Mouse (Mus musculus): Measurements from ENCODE around the gene Krt78. TPM values are rescaled to one million over a fixed set of nuclear protein-coding genes. Genes with fewer than 3 reads are reported as not detected.

Gene Krt78
- total RNA-seq, 2 experiments from 2014 or later: not detected

DNA sequence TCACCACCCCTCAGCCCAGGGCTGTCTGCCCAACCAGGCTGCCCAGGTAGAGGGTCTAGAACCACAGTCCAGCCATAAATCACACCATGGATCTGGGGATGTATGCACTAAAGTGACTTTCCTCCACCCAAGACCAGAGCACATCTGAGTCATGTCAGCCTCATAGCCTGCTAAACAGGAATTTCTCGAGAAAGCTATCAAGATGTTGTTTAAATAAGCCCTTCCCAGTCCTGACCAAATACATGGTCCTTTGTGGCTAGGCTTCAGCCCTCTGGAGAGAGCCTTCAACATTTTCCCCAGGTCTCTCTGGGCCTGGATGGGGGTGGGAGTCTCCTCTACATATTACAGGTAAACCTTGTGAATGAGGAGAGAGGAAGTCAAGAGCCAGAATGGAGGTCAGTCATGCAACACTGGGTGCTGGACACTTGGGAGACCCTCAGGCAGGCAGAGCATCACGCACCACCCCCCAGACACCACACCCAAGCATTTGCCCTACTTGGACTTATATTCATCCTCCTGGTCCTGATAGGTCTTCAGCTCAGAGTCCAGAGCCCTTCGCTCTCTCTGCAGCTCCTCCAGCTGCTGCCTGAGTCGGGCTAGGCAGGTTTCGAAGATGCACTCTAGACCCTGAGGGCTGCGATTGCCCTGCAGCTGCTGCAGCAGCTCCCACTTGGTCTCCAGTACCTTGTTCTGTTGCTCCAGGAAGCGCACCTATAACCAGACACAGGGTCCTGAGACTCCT is 1.2 kb downstream of the Krt78 start:
- H3K4me3 ChIP-seq: no peak overlapping the region
- no peak overlapping the region for H3K27ac ChIP-seq
- no peak for TF ChIP-seq CTCF (IDR thresholded peaks at IDR 0.05)
- DNase-seq: no peak
- intact Hi-C loops (cut with DNase I): no loop called here

DNA sequence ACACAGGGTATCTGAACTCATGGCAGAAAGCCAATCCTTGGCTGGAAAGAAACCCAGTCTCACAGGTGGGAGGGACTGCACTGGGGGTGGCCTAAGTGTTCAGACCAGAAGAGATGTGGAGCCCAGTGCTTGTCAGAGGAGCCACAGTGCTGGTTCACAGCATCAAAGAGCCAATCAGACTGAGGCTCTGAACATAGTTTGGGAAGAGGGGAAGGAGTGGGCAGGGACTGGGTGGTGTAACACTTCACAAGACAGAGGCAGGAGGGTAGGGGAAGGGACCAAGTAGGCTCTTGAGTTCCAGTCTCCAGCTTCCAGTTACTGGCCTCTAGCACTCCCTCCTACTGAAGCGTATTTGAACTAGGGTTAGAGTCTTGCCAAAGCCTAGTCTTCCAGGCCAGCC is 8.7 kb downstream of the Krt78 start:
- no peak for TF ChIP-seq CTCF (IDR thresholded peaks at IDR 0.05)
- H3K4me3 ChIP-seq: no peak overlapping the region
- DNase-seq: no peak
- no peak overlapping the region for H3K27ac ChIP-seq
- intact Hi-C loops (cut with DNase I): no loop called here

DNA sequence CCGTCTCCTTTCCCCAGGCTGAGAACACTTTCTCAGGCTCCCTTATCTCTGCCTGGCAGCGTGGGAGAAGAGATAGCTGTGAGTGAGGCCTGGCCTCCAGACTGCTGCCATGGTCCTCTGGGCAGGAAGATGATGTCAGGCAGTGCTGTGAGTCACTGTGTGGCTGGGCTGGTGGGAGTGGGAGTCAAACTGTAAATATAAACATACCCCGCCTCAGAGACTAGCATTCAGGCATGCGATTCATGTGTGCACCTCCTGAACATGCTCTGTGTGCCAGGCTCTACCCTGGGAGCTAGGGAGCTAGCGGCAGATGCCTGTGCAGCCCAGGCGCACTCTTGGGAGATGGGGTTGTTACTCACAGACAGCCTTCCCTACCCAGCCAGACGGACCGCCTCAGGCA is 12.1 kb downstream of the Krt78 start:
- Histone ChIP-seq H3K4me3 (no peak overlapping the region), H3K27ac (peak overlapping the region; percentile 20; the same call in 1 of the 2 replicates)
- no peak for DNase-seq
- intact Hi-C loops (cut with DNase I): no loop called here
- no peak for TF ChIP-seq CTCF (IDR thresholded peaks at IDR 0.05)

DNA sequence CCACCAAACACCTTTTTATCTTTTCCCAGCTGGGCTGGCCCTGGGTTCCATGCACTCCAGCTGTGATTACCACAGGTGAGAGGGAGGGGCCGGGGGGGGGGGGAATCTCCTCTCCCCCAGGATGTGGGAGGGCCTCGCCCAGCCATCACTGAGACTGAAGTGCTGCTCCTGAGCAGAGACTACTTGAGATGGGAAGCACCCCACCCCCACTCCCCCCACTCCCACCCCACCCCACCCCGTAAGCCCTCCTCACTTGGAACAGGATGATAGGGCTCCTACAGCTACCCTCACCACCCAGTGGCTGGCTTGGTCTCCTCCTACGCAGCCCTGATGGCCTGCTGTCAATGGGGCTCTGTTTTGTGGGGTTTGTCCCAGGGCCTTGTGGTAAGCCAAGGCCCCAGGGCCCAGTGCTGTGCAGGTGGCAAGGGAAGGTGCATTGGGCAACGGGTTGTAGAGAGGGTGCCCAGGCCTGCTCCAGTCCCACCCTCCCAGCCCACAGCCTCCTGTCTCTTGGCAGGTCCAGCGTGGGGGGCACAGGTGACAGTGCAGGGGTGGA is 13.7 kb downstream of the Krt78 start, which contains the start of gene Krt79:
TSS of gene Krt79 (minus strand) at position 51 of the 556 bp plus-strand sequence.
- intact Hi-C loops (cut with DNase I): no loop called here
- no peak within 1 kb of the TSS for H3K4me3 ChIP-seq
- no peak for TF ChIP-seq CTCF (IDR thresholded peaks at IDR 0.05)
- DNase-seq: no peak
- H3K27ac ChIP-seq: no peak within 1 kb of the TSS

DNA sequence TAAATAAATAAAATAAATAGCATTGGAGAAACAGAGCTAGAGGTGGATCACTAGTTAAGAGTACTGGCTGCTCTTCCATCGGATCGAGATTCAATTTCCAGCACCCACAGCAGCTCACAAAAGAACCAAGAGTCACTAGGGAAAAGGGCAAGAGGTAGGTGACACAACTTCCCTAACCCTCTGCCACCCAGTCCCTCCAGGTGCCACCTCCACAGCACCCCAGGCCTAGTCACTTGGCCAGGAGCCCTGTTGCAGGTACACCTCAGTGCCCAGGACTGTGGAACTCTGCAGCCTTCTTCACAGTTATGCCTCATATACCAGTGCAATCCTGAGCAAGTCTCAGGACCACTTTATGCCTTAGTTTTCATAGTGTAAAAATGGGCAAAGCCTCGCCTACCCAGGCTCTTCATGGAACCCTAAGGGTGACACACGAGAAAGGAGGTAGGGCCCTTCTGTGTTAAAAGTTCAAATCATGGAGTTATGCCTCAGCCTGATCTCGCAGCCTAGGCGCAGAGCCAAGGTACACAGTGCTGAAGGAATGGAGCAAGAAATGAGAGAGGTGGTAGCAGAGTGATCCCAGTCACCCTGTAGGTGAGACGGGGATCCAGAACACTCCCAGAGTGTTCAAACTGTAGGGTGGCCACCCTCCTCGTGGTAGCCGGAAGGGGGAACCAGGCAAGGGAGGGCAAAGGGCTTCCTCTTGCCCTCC is 15.3 kb downstream of the Krt78 start:
- Histone ChIP-seq H3K27ac (no peak overlapping the region), H3K4me3 (no peak overlapping the region)
- intact Hi-C loops (cut with DNase I): no loop called here
- no peak for DNase-seq
- no peak for TF ChIP-seq CTCF (IDR thresholded peaks at IDR 0.05)

DNA sequence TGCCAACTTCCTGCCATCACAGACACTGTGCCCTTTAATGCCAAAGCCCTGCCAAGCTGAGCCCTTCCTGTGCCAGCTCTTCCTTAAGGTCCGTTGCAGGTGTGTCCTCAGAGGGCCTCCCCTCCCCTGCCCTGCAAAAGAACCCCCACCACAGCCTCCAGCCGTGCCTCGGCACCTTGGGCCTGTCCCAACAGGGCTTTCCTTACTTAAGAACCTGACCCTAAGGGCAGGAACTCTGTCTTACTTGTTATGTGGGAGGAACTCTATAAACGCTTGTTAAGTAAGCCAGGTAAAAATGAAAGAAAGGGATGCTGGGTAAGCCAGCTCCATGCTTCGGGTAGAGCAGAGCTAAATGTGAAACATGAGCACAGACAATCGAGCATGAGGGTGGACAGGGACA is 21.1 kb downstream of the Krt78 start:
- Histone ChIP-seq H3K4me3 (no peak overlapping the region), H3K27ac (no peak overlapping the region)
- no peak for TF ChIP-seq CTCF (IDR thresholded peaks at IDR 0.05)
- no peak for DNase-seq
- intact Hi-C loops (cut with DNase I): no loop called here

DNA sequence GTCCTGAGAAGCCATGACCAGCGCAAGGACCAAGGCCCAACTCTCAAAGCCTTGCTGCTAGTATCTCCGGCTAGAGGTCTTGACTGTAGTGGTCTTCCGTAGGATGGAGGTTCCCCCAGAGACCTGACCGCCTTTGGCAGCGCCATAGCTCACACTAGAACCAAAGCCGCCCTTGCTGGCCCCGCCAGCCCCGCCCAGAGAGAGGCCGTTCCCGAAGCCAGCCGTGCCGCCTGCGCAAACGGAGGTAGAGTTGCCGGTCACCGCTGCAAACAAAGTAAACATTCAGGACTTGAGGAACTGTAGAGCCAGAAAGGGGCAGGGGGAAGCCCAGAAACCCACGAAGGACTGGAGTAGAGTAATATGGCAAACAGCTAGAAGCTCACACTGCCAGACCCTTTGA is 24.4 kb downstream of the Krt78 start:
- intact Hi-C loops (cut with DNase I): no loop called here
- no peak for TF ChIP-seq CTCF (IDR thresholded peaks at IDR 0.05)
- peak overlapping the region; percentile 49 for H3K4me3 ChIP-seq
- DNase-seq: no peak
- no peak overlapping the region for H3K27ac ChIP-seq

DNA sequence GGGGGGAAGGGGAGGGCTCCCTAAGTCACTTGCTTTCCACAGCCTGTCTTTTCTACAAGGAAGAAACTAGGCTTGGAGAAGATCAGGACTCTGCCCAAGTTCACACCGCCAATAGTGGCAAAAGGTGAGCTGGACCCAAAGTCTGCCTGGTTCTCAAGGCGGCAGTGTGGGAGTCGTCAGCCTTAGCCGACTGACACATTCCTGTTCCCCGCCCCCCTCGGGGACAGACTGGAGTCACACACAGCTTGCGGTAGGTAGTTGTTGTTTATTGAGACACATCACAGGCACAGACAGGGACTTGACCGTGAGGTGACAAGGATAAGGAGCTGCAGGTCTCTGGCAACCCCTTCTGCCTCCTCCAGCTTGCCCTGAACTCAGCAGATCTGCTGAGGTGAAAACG is 25.0 kb downstream of the Krt78 start:
- H3K4me3 ChIP-seq: no peak overlapping the region
- TF ChIP-seq CTCF (IDR thresholded peaks at IDR 0.05): no peak
- H3K27ac ChIP-seq: no peak overlapping the region
- intact Hi-C loops (cut with DNase I): no loop called here
- DNase-seq: no peak

DNA sequence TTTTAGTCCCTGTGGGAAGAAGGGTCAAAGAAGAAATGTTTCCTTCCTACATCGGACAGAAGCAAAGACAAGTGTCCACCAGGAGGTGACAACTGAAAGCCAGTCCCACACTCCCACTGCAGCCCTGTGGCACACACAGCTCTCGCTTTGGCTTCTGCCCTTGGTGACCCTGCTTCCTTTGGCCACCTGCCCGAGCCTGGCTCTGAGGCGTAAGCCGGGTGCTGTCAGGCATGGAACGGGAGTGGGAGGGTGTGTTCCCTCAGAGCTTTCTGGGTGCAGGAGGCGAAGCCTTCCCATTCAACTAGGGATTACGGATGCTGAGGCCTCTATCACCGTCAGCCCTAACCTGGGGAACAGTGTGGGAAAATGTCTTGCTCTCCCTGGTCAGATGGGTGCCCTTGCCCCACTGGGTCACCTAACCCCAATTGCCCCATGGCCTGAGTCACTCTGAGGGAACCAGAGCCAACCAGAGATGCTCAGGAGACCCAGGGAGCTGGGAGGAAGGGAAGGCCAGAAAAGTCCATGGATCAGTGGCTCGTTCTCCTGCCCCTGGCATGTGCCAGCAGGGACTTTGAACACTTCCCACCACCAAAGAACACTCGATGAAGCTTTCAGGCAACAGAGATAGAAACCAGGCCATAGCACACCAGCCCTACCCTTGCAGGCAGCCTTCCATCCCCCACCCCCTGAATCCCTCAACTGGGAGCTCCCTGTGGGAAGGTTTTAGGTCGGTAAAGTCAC is 26.6 kb downstream of the Krt78 start:
- peak; percentile 42 for DNase-seq
- no peak overlapping the region for H3K4me3 ChIP-seq

DNA sequence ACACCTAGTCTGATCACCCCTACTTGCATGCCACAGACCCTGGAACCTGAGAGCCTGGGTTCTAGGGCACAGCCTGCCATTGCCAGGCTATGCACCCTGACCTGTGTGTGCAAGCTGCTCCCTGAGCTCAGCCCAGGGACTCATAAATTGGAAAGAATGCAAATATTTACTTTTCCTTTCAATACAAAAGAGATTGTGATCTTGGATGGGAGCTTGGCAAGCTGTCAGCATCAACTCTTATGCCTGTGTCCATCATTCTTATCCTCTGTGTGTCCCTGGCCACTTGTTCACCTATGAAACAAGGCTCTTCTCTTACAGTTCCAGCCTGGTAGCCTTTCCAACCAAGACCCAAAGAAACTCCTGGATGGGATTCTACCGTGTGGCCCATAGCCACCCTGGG is 29.0 kb downstream of the Krt78 start:
- DNase-seq: no peak
- TF ChIP-seq CTCF (IDR thresholded peaks at IDR 0.05): no peak
- intact Hi-C loops (cut with DNase I): no loop called here
- H3K27ac ChIP-seq: no peak overlapping the region
- H3K4me3 ChIP-seq: no peak overlapping the region

More for the DNA sequence above, 26.6 kb downstream of the Krt78 start:
- no peak for TF ChIP-seq CTCF (IDR thresholded peaks at IDR 0.05)
- intact Hi-C loops (cut with DNase I): no loop called here
- no peak overlapping the region for H3K27ac ChIP-seq

DNA sequence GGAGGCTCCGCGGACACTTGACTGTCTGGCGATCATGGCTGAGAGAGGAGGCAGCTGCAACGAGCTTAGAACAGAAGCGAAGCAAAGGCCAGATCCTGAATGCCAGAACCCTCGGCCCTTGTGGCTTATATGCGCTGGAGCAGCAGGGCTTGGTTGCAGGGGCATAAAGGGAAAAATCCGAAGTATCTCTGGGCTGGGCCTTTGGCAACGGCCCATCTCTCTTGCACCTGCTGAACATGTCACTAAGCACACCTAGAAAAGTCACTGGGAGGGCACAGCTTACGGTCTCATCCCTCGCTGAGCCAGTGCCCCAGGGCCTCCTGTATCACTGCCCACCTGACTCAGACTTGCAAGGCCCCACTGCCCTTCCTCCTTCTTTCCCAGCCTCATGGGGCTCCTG is 29.5 kb downstream of the Krt78 start, which contains the start of gene Krt4:
TSS of gene Krt4 (minus strand) at position 101 of the 400 bp plus-strand sequence.
- no peak for DNase-seq
- Histone ChIP-seq H3K27ac (no peak within 1 kb of the TSS), H3K4me3 (no peak within 1 kb of the TSS)
- TF ChIP-seq CTCF (IDR thresholded peaks at IDR 0.05): no peak
- intact Hi-C loops (cut with DNase I): no loop called here

DNA sequence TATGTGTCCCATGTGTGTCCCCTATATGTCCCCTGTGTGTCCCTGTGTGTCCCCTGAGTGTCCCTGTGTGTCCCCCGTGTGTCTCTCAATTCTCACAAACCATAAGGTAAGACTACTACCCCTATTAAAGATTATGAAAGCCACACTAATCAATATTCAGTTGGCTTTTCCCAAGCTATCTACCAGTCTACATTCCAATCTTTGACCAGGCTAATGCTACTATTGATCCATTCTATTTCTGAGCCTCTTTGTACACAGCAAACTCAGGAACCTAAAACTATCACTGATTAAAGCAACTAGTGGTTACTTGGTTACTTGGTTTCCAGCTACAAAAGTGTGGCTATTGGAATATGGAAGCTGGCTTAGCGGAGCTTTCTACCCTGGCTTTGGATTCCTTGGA is 31.8 kb downstream of the Krt78 start:
- no peak for TF ChIP-seq CTCF (IDR thresholded peaks at IDR 0.05)
- no peak for DNase-seq
- intact Hi-C loops (cut with DNase I): no loop called here
- no peak overlapping the region for H3K27ac ChIP-seq
- no peak overlapping the region for H3K4me3 ChIP-seq

DNA sequence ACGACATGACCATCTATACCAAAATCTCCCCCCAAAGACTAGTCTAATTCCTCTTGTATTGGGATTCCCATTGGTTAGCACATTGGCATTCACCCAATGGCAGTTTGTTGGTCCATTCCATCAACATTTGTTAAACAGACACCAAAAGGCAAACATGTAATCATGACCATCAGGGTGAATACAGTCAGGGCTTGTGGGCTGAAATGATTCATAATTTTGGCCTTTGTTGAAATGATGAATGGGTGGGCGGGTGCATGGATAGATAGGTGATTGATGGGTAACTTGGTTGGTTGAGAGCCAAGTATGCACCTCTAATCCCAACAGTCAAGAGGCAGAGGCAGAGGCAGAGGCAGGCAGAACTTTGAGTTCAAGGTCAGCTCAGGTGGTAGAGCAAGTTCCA is 38.0 kb downstream of the Krt78 start:
- intact Hi-C loops (cut with DNase I): no loop called here
- TF ChIP-seq CTCF (IDR thresholded peaks at IDR 0.05): no peak
- Histone ChIP-seq H3K27ac (no peak overlapping the region), H3K4me3 (no peak overlapping the region)
- no peak for DNase-seq

All from gastrocnemius, adult 2 months (tissue).